Mouse (Mus musculus): ENCODE results near the gene Clic1. TPM values are rescaled to one million over a fixed set of nuclear protein-coding genes. Genes with fewer than 3 reads are reported as not detected.
A peak's percentile ranks its signal among the peaks of the same experiment; 100 is the strongest.

Clic1 gene
- total RNA-seq, 2 experiments from 2014 or later = 7.4 to 8.3 TPM

DNA sequence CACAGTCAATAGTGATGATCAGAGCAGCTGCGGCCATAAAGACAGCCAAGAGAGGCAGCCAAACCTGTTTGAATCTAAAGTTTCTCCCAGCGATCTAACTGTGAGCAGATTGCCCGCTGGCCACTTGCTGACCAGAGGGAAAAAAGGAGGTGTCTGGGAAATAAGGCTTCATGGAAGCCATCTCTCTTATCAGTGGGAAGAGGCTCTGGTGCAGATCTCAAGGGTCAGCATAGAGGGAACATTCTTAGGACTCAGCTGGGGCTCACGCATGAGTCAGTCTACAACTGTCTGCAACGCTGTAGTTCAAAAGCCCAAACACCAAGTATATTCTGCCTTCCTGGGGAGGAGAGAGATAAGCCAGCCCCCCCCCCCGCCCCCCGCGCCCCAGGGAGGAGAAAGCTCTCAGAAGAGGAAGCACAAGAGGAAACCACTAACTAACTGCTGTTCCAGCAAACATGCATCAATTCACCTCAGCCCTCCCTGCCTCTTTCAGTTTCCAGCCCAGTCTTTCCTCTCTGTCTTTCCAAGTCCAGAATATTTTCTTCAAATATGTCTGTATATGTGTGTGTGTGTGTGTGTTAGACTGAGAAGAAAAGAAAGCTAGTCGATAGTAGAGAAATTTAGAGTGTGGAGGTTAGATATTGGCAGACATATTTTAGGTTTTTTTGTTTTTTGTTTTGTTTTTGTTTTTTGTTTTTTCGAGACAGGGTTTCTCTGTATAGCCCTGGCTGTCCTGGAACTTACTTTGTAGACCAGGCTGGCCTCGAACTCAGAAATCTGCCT is 1.4 kb upstream of the Clic1 start:
- peak overlapping the region; percentile 40; the same call in 1 of the 2 replicates for H3K27ac ChIP-seq
- no peak for TF ChIP-seq CTCF (IDR thresholded peaks at IDR 0.05)
- no peak overlapping the region for H3K4me3 ChIP-seq
- no peak for DNase-seq (ENCODE audit: extremely low spot score in 1 of 2, low spot score in 2 of 2)
- intact Hi-C loops (cut with DNase I) = no loop called here

DNA sequence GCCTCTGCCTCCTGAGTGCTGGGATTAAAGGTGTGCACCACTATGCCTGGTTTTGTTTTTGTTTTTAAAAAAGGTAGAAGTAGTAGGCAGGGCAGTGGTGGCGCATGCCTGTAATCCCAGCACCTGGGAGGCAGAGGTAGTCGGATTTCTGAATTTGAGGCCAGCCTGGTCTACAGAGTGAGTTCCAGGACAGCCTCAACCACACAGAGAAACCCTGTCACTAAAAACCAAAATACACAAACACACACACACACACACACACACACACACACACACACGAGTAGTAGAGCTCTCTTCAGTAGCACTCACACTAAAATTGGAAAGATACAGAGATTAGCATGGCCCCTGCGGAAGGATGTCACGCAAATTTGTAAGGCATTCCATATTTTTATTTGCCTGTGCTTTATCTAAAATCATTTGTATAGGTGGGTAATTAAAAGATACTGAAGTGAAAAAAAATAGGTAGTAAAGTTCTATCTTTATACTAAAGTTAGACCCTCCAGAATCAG is 780 bp upstream of the Clic1 start:
- TF ChIP-seq CTCF (IDR thresholded peaks at IDR 0.05) = no peak
- DNase-seq (ENCODE audit: extremely low spot score in 1 of 2, low spot score in 2 of 2) = no peak
- no peak overlapping the region for H3K4me3 ChIP-seq
- intact Hi-C loops (cut with DNase I) = no loop called here
- H3K27ac ChIP-seq = no peak overlapping the region

DNA sequence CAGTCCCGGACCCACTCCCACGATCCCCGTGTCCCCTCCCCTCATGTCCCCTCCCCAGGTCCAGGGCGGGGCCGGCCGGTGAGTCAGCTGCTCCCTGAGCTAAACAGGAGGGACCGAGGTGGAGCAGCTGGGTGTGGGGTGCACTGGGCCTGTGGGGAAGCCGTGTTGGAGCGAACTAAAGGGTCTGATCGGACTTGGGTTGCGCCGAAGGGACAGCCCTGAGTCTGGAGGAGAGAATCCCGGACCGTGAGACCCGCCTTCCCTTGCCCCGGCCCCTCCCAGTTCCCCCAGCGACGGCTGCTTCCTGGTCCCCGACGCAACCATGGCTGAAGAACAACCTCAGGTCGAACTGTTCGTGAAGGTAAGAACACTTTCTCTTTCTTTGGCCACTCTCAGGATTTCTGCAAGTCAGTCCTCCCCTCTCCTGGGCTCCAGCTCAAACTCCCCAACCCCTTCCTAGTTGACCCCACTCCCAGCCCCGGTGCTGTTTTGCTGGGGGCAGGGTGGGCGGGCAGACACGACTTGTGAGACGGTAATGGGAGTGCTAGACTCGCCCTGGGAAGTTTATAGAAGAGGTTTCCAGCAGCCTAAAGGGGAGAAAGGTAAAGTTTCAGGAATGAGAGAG is 472 bp downstream of the Clic1 start:
- no peak for DNase-seq (ENCODE audit: extremely low spot score in 1 of 2, low spot score in 2 of 2)
- Histone ChIP-seq H3K4me3 (peak overlapping the region; percentile 47), H3K27ac (peak overlapping the region; percentile 70)
- TF ChIP-seq CTCF (IDR thresholded peaks at IDR 0.05) = no peak
- intact Hi-C loops (cut with DNase I) = no loop called here

DNA sequence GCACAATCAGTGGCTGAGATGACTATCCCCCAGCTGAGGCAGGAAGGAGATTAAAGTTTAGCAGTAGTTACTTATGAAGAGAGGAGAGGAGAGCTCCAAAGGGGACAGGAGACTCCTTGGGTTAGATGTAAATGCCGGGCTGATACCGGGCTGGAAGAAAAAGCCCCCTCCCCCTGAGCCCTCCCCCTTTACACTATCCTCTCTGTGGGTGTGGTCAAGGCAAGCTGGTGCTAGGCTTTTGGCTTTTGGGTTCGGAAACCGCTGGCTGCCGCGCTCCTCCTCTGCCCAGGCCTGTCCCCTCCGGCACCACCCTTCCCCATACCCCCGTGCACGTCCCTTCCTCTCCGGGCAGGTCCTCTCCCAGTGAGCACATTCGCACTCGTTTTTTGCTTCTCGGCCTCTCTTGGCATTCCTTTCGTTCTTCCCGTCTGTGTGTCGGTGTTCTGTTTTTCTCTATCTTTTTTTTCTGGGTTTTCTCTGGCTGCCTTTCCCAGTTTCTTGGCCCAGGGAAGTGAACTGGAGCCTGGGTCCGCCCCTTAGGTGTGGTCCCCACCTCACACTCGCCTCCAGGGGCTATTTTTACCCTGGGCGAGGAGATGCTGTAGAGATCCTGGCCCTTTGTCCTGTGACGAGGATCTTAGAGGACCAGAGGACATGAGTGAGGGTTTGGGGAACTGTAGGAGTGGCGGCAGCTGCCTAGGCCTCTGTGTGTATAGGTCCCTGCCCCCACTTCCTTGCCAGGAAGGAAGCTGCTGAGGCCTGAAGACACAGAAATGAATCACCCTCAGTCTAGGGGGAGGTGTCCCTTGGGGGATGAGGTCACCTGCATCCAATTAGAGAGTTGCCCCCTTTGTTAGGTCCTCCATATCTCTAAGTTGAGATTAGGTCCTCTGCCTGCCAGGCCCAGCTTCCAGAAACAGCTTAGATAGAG is 1.7 kb downstream of the Clic1 start:
- no peak for TF ChIP-seq CTCF (IDR thresholded peaks at IDR 0.05)
- DNase-seq (ENCODE audit: extremely low spot score in 1 of 2, low spot score in 2 of 2) = no peak
- H3K27ac ChIP-seq = peak overlapping the region; percentile 78
- H3K4me3 ChIP-seq = peak overlapping the region; percentile 37
- intact Hi-C loops (cut with DNase I) = no loop called here

DNA sequence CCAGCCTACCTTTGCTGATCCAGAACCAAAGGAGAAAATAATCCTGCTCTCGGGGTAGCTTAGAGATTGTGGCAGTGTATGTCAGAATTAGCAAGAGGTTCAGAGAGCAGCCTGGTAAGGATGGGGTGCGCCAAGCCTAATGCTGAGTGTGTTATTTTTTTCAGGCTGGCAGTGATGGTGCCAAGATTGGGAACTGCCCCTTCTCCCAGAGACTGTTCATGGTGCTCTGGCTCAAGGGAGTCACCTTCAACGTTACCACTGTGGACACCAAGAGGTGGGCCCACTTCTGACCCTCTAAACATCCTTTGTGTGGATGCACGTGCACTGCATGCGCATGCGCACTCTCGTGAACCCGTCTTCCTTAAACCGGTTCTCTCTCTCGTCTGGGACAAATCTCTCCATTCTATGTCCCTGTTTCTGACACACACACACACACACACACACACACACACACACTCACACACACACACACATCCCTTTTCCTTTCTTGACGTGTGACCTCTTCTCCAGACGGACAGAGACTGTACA is 2.6 kb downstream of the Clic1 start:
- Histone ChIP-seq H3K4me3 (no peak overlapping the region), H3K27ac (peak overlapping the region; percentile 78; the same call in 1 of the 2 replicates)
- no peak for DNase-seq (ENCODE audit: extremely low spot score in 1 of 2, low spot score in 2 of 2)
- TF ChIP-seq CTCF (IDR thresholded peaks at IDR 0.05) = no peak
- intact Hi-C loops (cut with DNase I) = no loop called here

DNA sequence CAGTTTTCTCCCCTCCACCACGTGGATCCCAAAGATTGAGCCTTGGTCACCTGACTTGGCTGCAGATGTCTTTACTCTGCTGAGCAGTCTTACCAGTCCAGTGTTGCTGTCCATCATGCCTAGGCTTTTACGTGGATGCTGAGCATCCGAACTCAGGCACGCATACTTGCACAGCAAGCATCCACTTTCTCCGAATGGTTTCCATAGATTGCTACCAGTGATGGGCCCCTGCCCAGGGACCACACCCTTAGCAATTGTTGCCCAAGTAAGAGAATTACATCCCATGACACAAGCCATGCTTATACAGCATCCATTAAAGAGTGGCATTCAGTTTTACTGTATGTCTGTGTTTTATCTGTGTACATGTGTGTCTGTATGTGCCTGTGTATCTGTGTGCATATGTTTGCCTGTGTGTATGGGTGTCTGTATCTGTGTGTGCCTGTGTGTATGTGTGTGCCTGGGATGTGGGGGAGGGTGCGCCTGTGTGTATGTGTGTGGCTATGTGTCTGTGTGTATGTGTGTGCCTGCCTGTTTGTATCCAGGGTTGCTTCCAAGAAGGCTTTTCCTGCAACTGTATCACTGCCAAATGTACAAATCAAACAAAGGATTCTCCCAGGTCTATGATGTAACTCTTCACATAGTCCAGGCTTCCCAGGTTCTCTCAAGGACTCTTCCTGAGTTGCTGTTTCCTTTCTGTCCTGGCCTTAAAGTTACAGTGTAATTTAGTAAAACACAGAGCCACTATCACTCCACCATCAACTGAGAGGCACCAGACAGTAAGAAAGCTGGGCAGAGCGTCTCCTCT is 6.1 kb downstream of the Clic1 start:
- intact Hi-C loops (cut with DNase I) = no loop called here
- DNase-seq (ENCODE audit: extremely low spot score in 1 of 2, low spot score in 2 of 2) = no peak
- Histone ChIP-seq H3K27ac (no peak overlapping the region), H3K4me3 (no peak overlapping the region)
- no peak for TF ChIP-seq CTCF (IDR thresholded peaks at IDR 0.05)

GRCm38 (mm10) chr17:35057090-35057489 is 7.3 kb downstream of the Clic1 start:
- intact Hi-C loops (cut with DNase I) = no loop called here
- no peak for DNase-seq (ENCODE audit: extremely low spot score in 1 of 2, low spot score in 2 of 2)
- Histone ChIP-seq H3K4me3 (no peak overlapping the region), H3K27ac (no peak overlapping the region)
- no peak for TF ChIP-seq CTCF (IDR thresholded peaks at IDR 0.05)

GRCm38 (mm10) chr17:35058316-35058715 is 8.6 kb downstream of the Clic1 start:
- H3K27ac ChIP-seq = no peak overlapping the region
- H3K4me3 ChIP-seq = no peak overlapping the region
- no peak for TF ChIP-seq CTCF (IDR thresholded peaks at IDR 0.05)
- DNase-seq (ENCODE audit: extremely low spot score in 1 of 2, low spot score in 2 of 2) = no peak
- intact Hi-C loops (cut with DNase I) = no loop called here

- Histone ChIP-seq H3K27ac (peak within 1 kb of the TSS; percentile 71), H3K4me3 (peak within 1 kb of the TSS; percentile 65)
- intact Hi-C loops (cut with DNase I) = loop anchor here (1.0 kb wide), 1 partner anchor 38 kb away; no protein-coding TSS in a partner anchor
- peak; percentile 70 for TF ChIP-seq CTCF (IDR thresholded peaks at IDR 0.05)
- DNase-seq (ENCODE audit: extremely low spot score in 1 of 2, low spot score in 2 of 2) = peak; percentile 69
These were observed 9.4 kb downstream of the Clic1 start, which contains the start of gene Ddah2 for GRCm38 (mm10) chr17:35058911-35059892. Ddah2 (plus strand) TSS chr17:35059035.

GRCm38 (mm10) chr17:35060071-35060470 is 10.3 kb downstream of the Clic1 start:
- Histone ChIP-seq H3K27ac (no peak overlapping the region), H3K4me3 (peak overlapping the region; percentile 65)
- no peak for TF ChIP-seq CTCF (IDR thresholded peaks at IDR 0.05)
- intact Hi-C loops (cut with DNase I) = no loop called here
- DNase-seq (ENCODE audit: extremely low spot score in 1 of 2, low spot score in 2 of 2) = no peak

All from left cerebral cortex, adult 2 months (tissue).